Mouse (Mus musculus): Measurements from ENCODE around the gene Pde3a.

Pde3a gene

GRCm38 (mm10) chr6:141408758-141409157 is 159.7 kb downstream of the Pde3a start:
- DNase-seq: no peak

- no peak for DNase-seq
Measured at GRCm38 (mm10) chr6:141410836-141411235, 161.8 kb downstream of the Pde3a start.

GRCm38 (mm10) chr6:141425114-141425513 is 176.0 kb downstream of the Pde3a start:
- DNase-seq: no peak

- no peak for DNase-seq
Measured at GRCm38 (mm10) chr6:141428587-141428986, 179.5 kb downstream of the Pde3a start.

GRCm38 (mm10) chr6:141430134-141430533 is 181.1 kb downstream of the Pde3a start:
- no peak for DNase-seq

GRCm38 (mm10) chr6:141432271-141432974 is 183.4 kb downstream of the Pde3a start:
- DNase-seq: no peak

GRCm38 (mm10) chr6:141433917-141434756 is 185.1 kb downstream of the Pde3a start:
- no peak for DNase-seq

GRCm38 (mm10) chr6:141435160-141435559 is 186.1 kb downstream of the Pde3a start:
- no peak for DNase-seq

GRCm38 (mm10) chr6:141439965-141440364 is 190.9 kb downstream of the Pde3a start:
- DNase-seq: no peak

- DNase-seq: no peak
Measured at GRCm38 (mm10) chr6:141447547-141447946, 198.5 kb downstream of the Pde3a start.

GRCm38 (mm10) chr6:141448886-141449285 is 199.8 kb downstream of the Pde3a start:
- no peak for DNase-seq

- no peak for DNase-seq
Measured at GRCm38 (mm10) chr6:141455335-141455734, 206.3 kb downstream of the Pde3a start.

- no peak for DNase-seq
Measured at GRCm38 (mm10) chr6:141456591-141456990, 207.5 kb downstream of the Pde3a start.

GRCm38 (mm10) chr6:141470251-141470650 is 221.2 kb downstream of the Pde3a start:
- no peak for DNase-seq

- no peak for DNase-seq
Measured at GRCm38 (mm10) chr6:141474223-141474622, 225.2 kb downstream of the Pde3a start.

- no peak for DNase-seq
Measured at GRCm38 (mm10) chr6:141474696-141475095, 225.6 kb downstream of the Pde3a start.

- DNase-seq: no peak
Measured at GRCm38 (mm10) chr6:141485302-141486021, 236.4 kb downstream of the Pde3a start.

GRCm38 (mm10) chr6:141487266-141487665 is 238.2 kb downstream of the Pde3a start:
- no peak for DNase-seq

GRCm38 (mm10) chr6:141488619-141489018 is 239.6 kb downstream of the Pde3a start:
- no peak for DNase-seq

- DNase-seq: no peak
Measured at GRCm38 (mm10) chr6:141494909-141495308, 245.8 kb downstream of the Pde3a start.

- no peak for DNase-seq
Measured at GRCm38 (mm10) chr6:141495634-141496418, 246.8 kb downstream of the Pde3a start.

GRCm38 (mm10) chr6:141499511-141499910 is 250.4 kb downstream of the Pde3a start:
- no peak for DNase-seq

- no peak for DNase-seq
Measured at GRCm38 (mm10) chr6:141501171-141501570, 252.1 kb downstream of the Pde3a start.

Data from thymus, adult 18-20 months (tissue).